Mouse (Mus musculus): ENCODE results near the gene Slit3.

Gene Slit3

GRCm38 (mm10) chr11:35526219-35526762, 405.3 kb downstream of the Slit3 start:
- no peak for DNase-seq (ENCODE audit: low spot score in 2 of 2)

GRCm38 (mm10) chr11:35527816-35528462, 406.9 kb downstream of the Slit3 start:
- peak; percentile 27 to 37 for DNase-seq (ENCODE audit: low spot score in 2 of 2)

- no peak for DNase-seq (ENCODE audit: low spot score in 2 of 2)
These were observed 414.0 kb downstream of the Slit3 start for GRCm38 (mm10) chr11:35535027-35535426.

- DNase-seq (ENCODE audit: low spot score in 2 of 2): peak; percentile 29 to 36
These were observed 416.4 kb downstream of the Slit3 start for GRCm38 (mm10) chr11:35537128-35538088.

- DNase-seq (ENCODE audit: low spot score in 2 of 2): no peak
These were observed 421.7 kb downstream of the Slit3 start for GRCm38 (mm10) chr11:35542731-35543130.

- DNase-seq (ENCODE audit: low spot score in 2 of 2): peak in 1 of 2 experiments; percentile 18
These were observed 423.4 kb downstream of the Slit3 start for GRCm38 (mm10) chr11:35544112-35545064.

GRCm38 (mm10) chr11:35546081-35546822, 425.2 kb downstream of the Slit3 start:
- no peak for DNase-seq (ENCODE audit: low spot score in 2 of 2)

GRCm38 (mm10) chr11:35550036-35550435, 429.0 kb downstream of the Slit3 start:
- no peak for DNase-seq (ENCODE audit: low spot score in 2 of 2)

- no peak for DNase-seq (ENCODE audit: low spot score in 2 of 2)
These were observed 435.2 kb downstream of the Slit3 start for GRCm38 (mm10) chr11:35556192-35556591.

GRCm38 (mm10) chr11:35557476-35557875, 436.5 kb downstream of the Slit3 start:
- no peak for DNase-seq (ENCODE audit: low spot score in 2 of 2)

GRCm38 (mm10) chr11:35558311-35558710, 437.3 kb downstream of the Slit3 start:
- DNase-seq (ENCODE audit: low spot score in 2 of 2): no peak

GRCm38 (mm10) chr11:35559386-35559785, 438.4 kb downstream of the Slit3 start:
- no peak for DNase-seq (ENCODE audit: low spot score in 2 of 2)

GRCm38 (mm10) chr11:35561760-35562159, 440.7 kb downstream of the Slit3 start:
- DNase-seq (ENCODE audit: low spot score in 2 of 2): no peak

- DNase-seq (ENCODE audit: low spot score in 2 of 2): no peak
These were observed 444.3 kb downstream of the Slit3 start for GRCm38 (mm10) chr11:35565322-35565721.

GRCm38 (mm10) chr11:35566686-35567085, 445.7 kb downstream of the Slit3 start:
- DNase-seq (ENCODE audit: low spot score in 2 of 2): no peak

- DNase-seq (ENCODE audit: low spot score in 2 of 2): no peak
These were observed 448.3 kb downstream of the Slit3 start for GRCm38 (mm10) chr11:35569126-35569916.

- DNase-seq (ENCODE audit: low spot score in 2 of 2): no peak
These were observed 448.9 kb downstream of the Slit3 start for GRCm38 (mm10) chr11:35569957-35570356.

- no peak for DNase-seq (ENCODE audit: low spot score in 2 of 2)
These were observed 450.9 kb downstream of the Slit3 start for GRCm38 (mm10) chr11:35571910-35572309.

- DNase-seq (ENCODE audit: low spot score in 2 of 2): no peak
These were observed 457.8 kb downstream of the Slit3 start for GRCm38 (mm10) chr11:35578796-35579195.

GRCm38 (mm10) chr11:35582591-35582990, 461.6 kb downstream of the Slit3 start:
- no peak for DNase-seq (ENCODE audit: low spot score in 2 of 2)
